In the genomic region with DNA sequence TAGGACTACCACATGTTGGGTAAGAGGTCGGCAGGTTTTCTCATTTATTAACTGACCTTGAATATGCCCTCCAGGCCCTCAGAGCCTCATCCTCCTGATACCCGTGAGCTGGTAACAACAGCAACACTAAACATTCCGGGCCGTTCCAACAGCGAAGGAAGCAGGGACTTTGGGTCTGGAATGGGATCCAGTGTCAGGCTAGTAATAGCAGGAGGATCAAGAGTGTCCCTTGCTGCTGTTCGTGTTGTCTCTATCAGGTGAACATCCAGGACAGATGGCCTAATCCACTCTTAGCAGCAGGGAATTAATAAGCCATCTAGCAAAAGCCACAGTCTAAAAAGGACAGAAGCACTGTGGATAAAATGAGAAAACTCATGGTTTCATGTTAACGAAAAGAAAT, we compare ENCODE assay signal across 18 mouse cellular contexts.
A peak's percentile ranks its signal among the peaks of the same experiment; 100 is the strongest.
DNase-seq lines count a peak whose midpoint lies in the region; ATAC-seq lines count a peak whose summit lies in the region.
"Had no signal": no experiment of that assay in that cellular context is flagged by ENCODE, and none has a peak within 500 bp of the region (broad histone marks: within the 10 kb centered on the region; RNA-seq: fewer than 3 reads in every experiment).

No protein-coding gene starts in this region.

- H3K4me1 ChIP-seq in hindbrain, embryonic 15.5 days (replicated peaks) = no peaks in the 10 kb centered on the region
- H3K4me1 ChIP-seq in hindbrain, embryonic 10.5 days (replicated peaks) = no peaks in the 10 kb centered on the region
- H3K4me1 ChIP-seq in midbrain, embryonic 11.5 days (ENCODE audit: control insufficient read depth, insufficient read depth, low read length) = no peaks in the 10 kb centered on the region
- H3K4me1 ChIP-seq in midbrain, embryonic 10.5 days = no peaks in the 10 kb centered on the region
- H3K4me1 ChIP-seq: limb, embryonic 12.5 days had no signal

- ATAC-seq in hindbrain, embryonic 15.5 days (ENCODE audit: low FRiP score, low read depth) = no peak
- ATAC-seq in midbrain, embryonic 11.5 days (ENCODE audit: low FRiP score) = no peak
- ATAC-seq: lung, postnatal 0 days had no signal

- WGBS in hindbrain, embryonic 15.5 days = 70% methylated on average over 7 of the region's 7 CpGs
- WGBS in hindbrain, embryonic 10.5 days = 81% methylated on average over 7 of the region's 7 CpGs
- WGBS in midbrain, embryonic 11.5 days = 87% methylated on average over 7 of the region's 7 CpGs
- 86% methylated on average over 7 of the region's 7 CpGs for WGBS in midbrain, embryonic 10.5 days

- no peak overlapping the region for H3K9ac ChIP-seq in hindbrain, embryonic 15.5 days
- no peak overlapping the region for H3K9ac ChIP-seq in midbrain, embryonic 11.5 days (ENCODE audit: low read length)
- H3K9ac ChIP-seq: forebrain, postnatal 0 days; limb, embryonic 12.5 days; liver, embryonic 14.5 days had no signal

- H3K27ac ChIP-seq in hindbrain, embryonic 15.5 days (replicated peaks) = peak overlapping the region; percentile 53; the same call in 1 of the 2 replicates
- no peak overlapping the region for H3K27ac ChIP-seq in hindbrain, embryonic 10.5 days
- H3K27ac ChIP-seq in midbrain, embryonic 11.5 days (ENCODE audit: low read depth, low read length) = no peak overlapping the region
- H3K27ac ChIP-seq in midbrain, embryonic 10.5 days (replicated peaks) = no peak overlapping the region
- H3K27ac ChIP-seq: gastrocnemius, adult 2 months; limb, embryonic 12.5 days; liver, embryonic 14.5 days had no signal

- no peaks in the 10 kb centered on the region for H3K36me3 ChIP-seq in hindbrain, embryonic 15.5 days
- no peaks in the 10 kb centered on the region for H3K36me3 ChIP-seq in hindbrain, embryonic 10.5 days
- no peaks in the 10 kb centered on the region for H3K36me3 ChIP-seq in midbrain, embryonic 11.5 days (ENCODE audit: control insufficient read depth, insufficient read depth, low read length)
- no peaks in the 10 kb centered on the region for H3K36me3 ChIP-seq in midbrain, embryonic 10.5 days
- H3K36me3 ChIP-seq: limb, embryonic 12.5 days had no signal

- H3K4me3 ChIP-seq in hindbrain, embryonic 15.5 days = no peak overlapping the region
- H3K4me3 ChIP-seq in hindbrain, embryonic 10.5 days = no peak overlapping the region
- H3K4me3 ChIP-seq in midbrain, embryonic 11.5 days (ENCODE audit: low read depth, low read length) = no peak overlapping the region
- H3K4me3 ChIP-seq in midbrain, embryonic 10.5 days = no peak overlapping the region
- H3K4me3 ChIP-seq: erythroblast, embryonic 14.5 days; gastrocnemius, adult 2 months; limb, embryonic 12.5 days; myocyte had no signal

- no peaks in the 10 kb centered on the region for H3K27me3 ChIP-seq in hindbrain, embryonic 15.5 days
- no peaks in the 10 kb centered on the region for H3K27me3 ChIP-seq in hindbrain, embryonic 10.5 days (ENCODE audit: insufficient read depth, poor library complexity, severe bottlenecking)
- H3K27me3 ChIP-seq in midbrain, embryonic 11.5 days (ENCODE audit: control insufficient read depth, insufficient read depth, low read length) = no peaks in the 10 kb centered on the region
- no peaks in the 10 kb centered on the region for H3K27me3 ChIP-seq in midbrain, embryonic 10.5 days (ENCODE audit: low read depth, poor library complexity, severe bottlenecking)
- H3K27me3 ChIP-seq: limb, embryonic 12.5 days had no signal

- H3K9me3 ChIP-seq in hindbrain, embryonic 15.5 days = no peaks in the 10 kb centered on the region
- no peaks in the 10 kb centered on the region for H3K9me3 ChIP-seq in hindbrain, embryonic 10.5 days
- H3K9me3 ChIP-seq in midbrain, embryonic 11.5 days (ENCODE audit: control insufficient read depth, low read length) = no peaks in the 10 kb centered on the region
- H3K9me3 ChIP-seq in midbrain, embryonic 10.5 days (replicated peaks) = no peaks in the 10 kb centered on the region
- H3K9me3 ChIP-seq: limb, embryonic 12.5 days had no signal

- DNase-seq in hindbrain, embryonic 10.5 days (ENCODE audit: low spot score) = no peak
- peak; percentile 74 for DNase-seq in midbrain, embryonic 11.5 days (ENCODE audit: low spot score, missing footprints)
- DNase-seq in midbrain, embryonic 10.5 days (ENCODE audit: low spot score) = no peak
- peak; percentile 84 for DNase-seq in cerebellum, adult 9-11 months
- no peak for DNase-seq in testis, postnatal 14 days (ENCODE audit: low spot score)
- no peak for DNase-seq in lung, postnatal 10 days
- DNase-seq: adrenal gland, postnatal 10 days; gastrocnemius, adult 2 months; heart, adult 11 months; heart, postnatal 4 days; retina, postnatal 1 day had no signal

- no peak overlapping the region for H3K4me2 ChIP-seq in hindbrain, embryonic 15.5 days
- no peak overlapping the region for H3K4me2 ChIP-seq in midbrain, embryonic 11.5 days
- H3K4me2 ChIP-seq: limb, embryonic 12.5 days had no signal

Comparison
In these comparisons a context has a peak if more than half of its experiments do, and no peak if none do; other contexts are left out.
1. DNase-seq: peak in midbrain, embryonic 11.5 days (single experiment) and cerebellum, adult 9-11 months (single experiment); none in hindbrain, embryonic 10.5 days (single experiment), midbrain, embryonic 10.5 days (single experiment), testis, postnatal 14 days (single experiment) and lung, postnatal 10 days (single experiment).